Mouse (Mus musculus): ENCODE data around the gene BC052040. TPM values are rescaled to one million over a fixed set of nuclear protein-coding genes. Genes with fewer than 3 reads are reported as not detected.

BC052040 gene
- total RNA-seq (2022), result 1 to 10 TPM; 6.5 to 7.9 (median 7.3) TPM

DNA sequence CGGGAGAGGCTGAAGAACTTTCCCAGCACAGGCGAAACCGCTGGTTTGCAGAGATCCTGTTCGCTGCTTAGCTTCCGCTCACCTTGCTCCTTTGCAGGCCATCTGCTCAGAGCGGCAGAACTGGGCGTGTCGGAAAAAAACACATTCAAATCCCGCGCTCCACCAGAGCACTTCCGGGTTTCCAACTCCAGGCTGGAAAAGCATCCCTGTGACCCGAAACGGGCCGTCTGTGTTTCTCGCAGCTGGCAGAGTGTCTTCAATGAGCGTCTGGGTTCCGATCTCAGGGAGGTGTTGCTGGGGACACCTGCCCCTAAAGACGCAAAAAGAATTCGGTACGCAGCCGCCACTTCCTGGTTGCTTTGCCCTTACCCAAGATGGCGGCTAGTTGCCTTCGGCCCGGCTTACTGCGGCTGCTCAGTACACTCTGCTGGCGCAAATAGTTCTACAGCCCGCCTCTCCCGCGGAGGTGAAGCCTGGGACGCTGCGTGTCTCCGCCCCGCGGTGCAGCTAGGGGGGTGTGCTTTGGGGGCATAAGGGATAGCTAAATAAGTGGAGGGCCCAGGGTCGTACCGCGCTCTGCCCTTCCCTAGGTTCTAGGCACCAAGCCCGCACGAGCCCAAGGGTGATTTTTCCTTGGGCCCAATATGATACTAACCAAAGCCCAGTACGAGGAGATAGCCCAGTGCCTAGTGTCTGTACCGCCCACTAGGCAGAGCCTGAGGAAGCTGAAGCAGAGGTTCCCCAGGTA is at the start of gene BC052040:
Gene BC052040 (plus strand): TSS at position 476 of the 748 bp plus-strand sequence.
- peak; percentile 81 to 88 for DNase-seq (ENCODE audit: low spot score in 2 of 2)

DNA sequence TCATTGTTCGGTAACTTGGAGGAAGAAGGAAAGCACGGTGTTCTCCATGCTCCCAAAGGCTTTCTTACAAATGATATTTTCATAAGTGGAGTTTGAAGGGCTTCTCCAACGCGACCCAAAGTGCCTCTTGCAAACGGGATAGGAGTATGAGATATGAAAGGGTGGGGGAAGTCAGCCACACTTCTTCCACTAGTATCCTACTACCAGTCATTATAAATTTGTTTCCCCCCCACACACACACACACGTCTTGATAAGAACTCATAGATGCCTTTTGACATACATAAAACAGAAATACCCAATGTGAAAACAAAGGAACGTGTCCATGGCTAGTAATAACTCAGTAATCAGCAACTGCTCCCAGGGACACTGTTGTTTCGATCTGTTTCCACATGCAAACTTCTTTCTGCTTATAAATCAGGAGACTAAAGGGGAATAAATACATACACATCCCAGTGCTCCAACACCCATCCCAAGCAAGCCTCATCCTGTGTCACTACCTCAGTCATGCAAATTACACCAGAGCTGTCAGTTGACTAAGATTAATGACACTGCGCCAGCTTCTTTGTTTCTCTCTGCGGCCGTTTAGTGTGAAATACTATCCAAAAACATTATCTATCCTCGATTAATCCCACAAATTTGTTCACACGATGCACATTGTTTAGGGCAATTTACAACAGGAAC is 43.4 kb upstream of the BC052040 start:
- no peak for DNase-seq (ENCODE audit: low spot score in 2 of 2)

DNA sequence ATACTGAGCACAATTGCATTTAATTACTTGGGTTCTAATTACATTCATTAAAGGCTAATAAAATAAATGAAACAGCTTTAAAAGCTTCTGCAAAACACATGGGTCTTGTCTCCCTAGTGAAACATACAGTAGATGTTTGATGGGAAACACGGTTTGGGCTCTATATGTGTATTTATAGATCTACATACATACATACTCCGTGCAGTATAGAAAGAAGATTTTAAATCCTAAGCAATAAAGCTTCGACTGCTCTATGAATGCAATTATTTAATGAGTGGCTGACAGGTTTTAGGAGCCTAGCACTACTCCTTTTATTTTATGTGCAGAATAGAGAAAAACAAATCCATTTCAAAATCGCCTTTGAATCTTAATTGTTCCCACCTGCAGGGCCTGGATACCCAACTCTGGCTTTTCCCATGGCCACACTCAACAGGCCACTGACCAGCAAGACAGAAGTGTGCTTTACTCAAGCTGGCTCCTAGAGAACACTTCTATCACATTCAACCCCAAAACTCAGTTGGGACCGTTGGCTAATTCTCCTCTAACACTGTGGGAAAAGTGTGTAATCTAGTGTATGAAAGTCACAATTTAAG is 42.7 kb upstream of the BC052040 start:
- no peak for DNase-seq (ENCODE audit: low spot score in 2 of 2)

DNA sequence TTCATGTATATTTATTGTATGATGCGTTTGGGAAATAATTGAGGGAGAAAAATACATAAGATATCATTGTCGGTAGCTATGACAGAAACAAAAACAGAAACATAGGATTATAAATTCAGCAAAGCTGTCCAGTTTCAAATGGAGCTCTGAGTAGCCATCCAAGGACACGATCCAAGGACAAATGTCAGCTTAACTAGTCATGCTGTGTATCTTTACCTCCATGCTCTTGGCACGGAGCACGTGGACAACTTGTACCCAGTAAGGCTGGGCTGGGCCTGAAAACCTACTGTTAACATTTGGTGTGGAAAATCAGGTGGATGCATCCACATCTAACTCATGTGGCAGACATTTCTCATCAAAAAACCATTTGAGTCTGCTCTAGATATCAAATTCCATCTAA is 41.8 kb upstream of the BC052040 start:
- no peak for DNase-seq (ENCODE audit: low spot score in 2 of 2)

DNA sequence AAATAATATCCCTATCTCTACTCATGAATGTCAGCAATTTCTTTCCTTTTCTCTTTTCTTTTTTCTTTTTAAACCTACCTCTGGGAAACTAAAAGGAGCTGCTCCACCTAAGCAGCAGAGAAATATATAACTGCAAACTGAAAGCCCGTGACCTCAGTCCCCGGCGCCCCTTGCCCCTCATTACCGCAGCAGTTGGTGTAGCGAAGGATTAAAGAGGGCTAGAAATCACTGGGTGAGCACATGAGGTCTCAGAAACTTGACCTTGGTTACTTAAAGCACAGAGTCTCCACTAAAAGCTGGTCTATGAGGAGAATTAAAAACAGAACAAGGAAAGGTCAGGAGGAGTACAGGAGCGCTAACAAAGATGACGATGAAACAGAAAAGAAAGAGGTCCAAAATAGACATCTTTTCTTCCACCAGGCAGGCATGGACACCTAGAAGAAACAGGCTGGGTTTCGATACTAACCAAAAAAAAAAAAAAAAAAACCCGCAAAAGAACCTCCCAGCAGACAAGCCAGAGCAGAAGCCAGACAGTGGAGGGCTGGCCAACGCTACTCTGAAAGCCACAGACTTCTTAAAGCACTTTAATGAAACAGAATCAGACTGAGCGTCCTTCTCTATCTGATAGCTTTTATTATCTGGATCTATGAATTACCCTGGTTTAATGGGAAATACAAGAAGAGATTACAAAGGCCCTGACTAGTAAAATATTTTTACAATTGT is 39.0 kb upstream of the BC052040 start:
- no peak for DNase-seq (ENCODE audit: low spot score in 2 of 2)

DNA sequence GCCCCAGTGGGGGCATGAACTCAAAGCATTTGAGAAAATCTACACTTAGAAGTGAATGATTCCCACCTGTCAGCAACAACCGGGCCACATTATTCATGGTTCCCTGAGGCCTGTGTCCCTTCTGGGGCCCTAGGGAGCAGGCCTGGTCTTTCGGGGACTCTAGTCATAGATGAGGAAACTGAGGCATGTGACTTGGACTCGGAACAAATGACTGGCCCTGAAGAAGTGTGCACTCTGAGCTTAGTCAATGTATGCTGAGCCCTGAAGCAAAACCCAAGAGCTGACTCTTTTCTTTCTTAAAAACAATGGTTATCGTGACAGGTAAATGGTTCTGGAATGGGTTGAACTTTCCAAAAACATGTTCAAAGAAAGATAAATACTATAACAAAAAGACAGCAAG is 38.3 kb upstream of the BC052040 start:
- no peak for DNase-seq (ENCODE audit: low spot score in 2 of 2)

DNA sequence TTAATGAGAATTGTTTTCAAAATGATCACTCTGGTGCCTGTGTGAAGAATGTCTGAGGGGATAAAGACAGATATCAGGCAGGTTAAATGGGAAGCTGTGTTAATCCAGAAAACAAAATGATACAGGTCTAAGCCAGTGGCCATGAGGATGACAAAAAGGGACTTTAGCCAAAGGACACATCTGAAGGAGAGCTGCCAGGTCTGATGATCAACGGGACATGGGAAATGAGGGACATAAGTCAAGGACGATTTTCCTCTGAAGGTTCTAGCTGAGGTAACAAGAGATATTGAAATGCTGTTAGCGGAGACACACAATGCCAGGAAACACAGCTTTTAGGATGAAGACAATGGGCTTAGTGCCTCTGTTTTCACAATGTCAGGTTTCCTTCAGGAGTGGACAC is 29.6 kb upstream of the BC052040 start:
- no peak for DNase-seq (ENCODE audit: low spot score in 2 of 2)

DNA sequence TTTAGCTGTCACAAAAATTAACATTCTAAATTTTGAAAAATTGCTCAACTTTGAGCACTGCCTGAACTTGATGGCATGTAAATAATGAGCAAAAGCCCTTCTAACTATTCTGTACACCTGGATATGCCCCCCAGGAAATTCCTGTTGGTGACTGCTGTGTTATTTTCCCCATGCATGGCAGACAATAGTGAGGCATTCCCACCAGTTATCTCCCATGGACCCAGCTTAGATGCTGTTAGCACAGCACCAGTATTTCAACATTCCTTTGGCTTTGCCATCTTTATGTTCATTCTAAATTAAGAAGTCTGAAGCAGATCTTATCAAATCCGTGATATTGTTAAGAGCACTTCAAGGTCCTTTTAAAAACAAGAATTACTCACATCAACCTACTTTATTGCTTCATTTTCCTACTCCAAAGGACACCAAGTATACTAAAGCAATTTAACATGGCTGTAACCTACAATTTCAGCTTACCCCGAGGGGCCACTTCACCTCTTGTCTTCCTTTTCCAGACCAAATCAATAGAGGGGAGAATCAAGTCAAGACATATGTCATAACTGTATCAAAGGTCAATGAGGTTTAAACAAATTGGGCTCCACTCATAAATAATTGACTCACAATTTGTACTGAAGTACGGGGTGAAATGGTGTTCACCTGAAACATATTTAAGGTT is 19.2 kb upstream of the BC052040 start:
- no peak for DNase-seq (ENCODE audit: low spot score in 2 of 2)

DNA sequence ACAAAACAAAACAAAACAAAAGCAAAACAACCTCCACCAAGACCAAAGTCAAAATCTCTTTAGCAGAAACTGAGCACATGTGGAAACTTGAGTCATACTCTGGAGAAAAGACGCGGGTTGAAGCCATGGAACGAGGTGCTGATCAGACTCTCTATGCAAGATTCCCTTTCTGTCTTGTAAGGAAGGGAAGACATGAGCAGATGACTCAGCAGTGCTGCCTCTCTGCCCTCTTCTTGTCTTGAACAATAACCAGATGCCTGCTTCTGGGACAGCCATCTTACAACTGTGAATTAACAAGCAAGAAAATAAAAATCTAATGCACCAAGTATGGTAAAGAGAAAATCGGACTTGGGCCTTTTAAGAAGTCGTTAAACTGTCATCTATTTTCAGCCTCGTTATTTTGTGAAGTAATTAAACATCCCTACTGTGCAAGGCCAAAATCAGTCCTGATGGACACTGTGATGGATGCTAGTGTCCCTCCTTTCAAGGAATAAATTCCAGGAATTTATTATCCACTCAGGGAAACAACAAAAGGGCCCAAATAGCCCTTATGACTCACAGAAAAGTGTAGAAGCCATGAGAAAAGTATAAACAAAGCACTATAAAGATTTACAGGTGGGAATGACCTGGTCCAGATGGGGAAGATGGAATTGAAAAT is 18.0 kb upstream of the BC052040 start:
- no peak for DNase-seq (ENCODE audit: low spot score in 2 of 2)

DNA sequence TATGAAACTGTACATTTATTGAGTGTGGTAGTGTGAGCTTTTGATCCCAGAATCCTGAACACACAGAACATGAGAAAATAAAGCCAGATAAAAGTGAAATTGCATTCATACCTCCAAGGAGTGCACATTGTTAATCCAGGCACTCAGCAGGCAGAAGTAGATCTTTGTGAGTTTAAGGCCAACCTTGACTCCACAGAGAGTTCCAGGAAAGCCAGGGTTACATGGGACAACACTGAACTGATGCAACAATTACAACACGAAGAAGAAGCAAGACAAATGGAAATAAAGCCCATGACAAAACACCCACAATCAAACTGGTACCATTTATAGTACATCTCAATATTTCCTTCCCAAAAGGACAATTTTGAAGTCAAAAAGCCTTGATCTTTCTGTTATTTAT is 9.5 kb upstream of the BC052040 start:
- DNase-seq (ENCODE audit: low spot score in 2 of 2), result no peak

DNA sequence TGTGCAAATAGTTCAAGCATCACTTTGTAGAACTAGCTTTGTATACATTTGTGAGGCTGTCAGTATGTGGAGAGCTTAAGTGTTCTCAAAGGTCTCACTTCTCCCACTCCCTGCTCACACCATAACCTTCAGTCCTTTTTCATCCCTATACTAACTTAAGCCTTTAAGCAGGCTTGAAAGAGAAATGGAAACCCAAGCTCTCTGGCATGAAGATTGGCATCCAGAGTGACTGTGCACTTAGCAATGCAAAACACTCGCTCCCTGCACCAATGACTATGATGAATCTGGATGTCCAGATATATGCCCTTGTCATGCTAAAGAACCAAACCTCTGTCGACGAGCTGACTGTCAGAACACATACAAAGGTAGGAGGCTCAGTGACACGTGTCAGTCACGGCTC is 6.7 kb upstream of the BC052040 start:
- no peak for DNase-seq (ENCODE audit: low spot score in 2 of 2)

DNA sequence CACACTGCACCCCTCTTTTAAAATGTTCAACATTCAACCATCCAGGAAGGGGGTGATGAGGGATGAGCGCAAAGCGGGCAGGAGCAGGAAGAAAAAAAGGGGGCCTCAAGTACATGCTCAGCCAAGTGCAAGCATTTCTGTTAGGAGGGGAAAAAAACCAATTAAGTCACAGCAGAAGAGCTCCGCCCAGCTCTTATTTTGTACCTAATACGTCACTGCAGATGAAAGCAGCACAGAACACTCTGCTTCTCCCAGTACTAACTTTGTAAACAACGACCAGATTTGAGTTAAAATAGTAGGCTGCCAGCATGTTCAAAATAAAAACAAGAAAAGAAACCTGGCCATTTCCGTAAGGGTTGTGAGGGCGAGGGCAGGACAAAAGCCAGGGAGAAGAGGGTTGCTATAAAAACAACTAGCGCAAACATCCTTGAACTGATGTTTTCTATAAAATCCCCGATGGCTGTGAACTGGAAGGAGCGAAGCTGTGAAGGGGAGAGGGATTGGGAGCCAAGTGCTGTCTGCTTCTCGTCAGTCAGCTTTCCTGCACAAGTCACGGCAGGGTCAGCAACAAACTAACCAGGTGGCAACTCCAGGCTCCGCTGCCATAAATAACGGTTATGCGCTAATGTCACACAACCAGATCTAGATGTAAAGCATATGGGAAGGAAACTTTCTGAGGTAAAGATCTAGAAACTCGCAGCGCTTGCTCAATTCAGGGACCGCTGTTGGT is 2.2 kb upstream of the BC052040 start:
- no peak for DNase-seq (ENCODE audit: low spot score in 2 of 2)

DNA sequence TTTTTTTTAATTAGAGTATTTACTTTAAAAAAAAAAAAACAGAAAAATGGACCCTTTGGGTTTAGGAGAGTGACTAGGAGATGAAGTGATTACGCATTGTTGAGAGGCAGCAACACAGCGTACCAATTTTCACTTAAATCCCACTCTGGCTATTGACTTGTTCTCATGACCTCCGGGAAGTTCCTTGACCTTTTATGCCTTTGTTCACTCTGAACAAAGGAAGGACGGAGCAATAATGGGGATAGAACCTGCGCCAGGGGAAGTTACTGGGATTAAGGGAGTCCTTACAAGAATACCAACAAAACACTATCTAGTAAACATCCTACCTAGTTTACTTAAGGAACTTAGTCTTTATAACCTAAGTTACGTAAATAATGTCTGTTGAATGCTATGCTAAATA is 1.5 kb upstream of the BC052040 start:
- DNase-seq (ENCODE audit: low spot score in 2 of 2), result no peak

DNA sequence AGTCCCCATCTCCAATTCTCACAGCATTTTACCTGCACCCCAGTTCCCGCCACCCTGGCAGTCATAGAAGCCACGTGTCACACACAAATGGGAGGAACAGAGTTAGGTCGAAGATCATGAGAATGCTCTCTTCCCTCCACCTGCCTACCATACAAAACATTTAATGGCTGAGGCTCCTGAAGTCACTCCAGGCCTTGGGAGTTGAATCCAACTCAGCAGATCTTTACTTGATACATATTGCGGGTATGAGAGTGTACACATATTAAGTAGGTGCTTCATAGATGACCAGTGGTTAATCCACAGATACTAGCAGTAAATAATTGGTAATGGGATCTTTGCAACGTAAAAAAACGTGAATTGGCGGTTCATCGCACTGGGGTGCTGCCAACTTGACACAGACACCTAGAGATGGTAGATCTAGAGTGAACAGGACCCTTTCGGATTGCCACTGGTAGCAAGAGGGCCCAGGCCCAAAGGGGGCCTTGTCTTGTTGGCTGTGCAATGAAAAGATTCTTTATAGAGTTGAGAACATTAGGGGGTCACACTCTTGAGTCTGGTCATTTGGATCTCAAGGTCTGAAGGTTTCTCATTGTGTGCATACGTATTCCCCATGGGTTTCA is 583 bp downstream of the BC052040 start:
- DNase-seq (ENCODE audit: low spot score in 2 of 2), result no peak

DNA sequence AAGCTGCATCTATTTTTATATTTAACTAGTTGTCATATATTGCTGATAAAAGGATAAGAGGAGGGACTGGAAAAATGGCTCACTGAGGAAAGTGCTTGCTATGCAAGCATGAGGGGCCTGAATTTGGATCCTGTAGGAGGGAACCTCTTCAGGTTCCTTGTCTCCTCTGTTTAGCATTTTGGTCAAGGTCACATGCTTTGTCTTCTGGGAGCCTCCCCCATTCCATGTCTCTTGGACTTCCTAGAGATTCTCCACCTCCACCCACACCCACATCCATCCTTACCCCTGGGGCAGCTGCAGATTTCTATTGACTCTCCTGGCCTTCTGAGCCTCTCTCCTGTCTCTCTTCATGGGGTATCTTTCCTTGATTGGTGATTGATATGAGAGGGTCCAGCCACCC is 2.3 kb downstream of the BC052040 start:
- no peak for DNase-seq (ENCODE audit: low spot score in 2 of 2)

DNA sequence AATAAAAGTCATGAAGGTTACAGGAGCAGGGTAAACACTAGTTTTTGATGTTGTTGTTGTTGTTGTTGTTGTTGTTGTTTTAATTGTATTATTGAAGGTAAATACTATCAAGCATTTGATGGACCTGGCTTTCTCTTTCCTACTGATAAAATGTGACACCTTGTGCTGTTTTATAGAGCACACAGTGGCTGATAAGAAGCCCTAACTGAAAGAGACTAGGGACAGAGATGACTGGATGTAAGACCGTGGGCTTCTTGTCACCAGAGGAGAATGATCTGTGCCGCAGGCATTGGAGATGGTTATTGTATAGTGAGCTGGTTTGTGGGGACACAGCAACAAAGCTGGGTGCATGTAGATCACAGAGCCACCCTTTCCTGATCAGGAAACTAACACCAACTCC is 9.1 kb downstream of the BC052040 start:
- no peak for DNase-seq (ENCODE audit: low spot score in 2 of 2)

DNA sequence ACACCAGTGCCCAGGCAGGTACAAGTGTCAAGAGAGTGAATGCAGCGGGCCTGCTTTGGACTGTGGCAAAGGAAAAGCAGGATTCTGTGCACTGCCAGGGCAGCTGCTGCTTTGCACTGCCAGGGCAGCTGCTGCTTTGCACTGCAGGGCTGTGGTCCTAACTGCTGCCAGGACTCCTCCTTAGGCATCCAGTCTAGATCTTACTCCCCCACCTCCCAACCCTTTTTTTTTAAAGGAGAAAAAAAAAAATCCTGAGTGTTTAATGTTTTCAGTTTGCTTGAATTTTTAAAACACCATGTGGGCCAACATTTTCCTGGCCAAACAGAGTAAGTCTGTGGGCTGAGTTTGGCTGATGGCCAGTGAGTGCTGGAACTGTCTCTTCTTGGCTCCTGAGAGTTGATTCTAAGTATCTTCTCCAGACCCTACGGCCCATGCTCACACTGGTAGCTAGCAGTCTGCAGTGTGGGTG is 11.2 kb downstream of the BC052040 start:
- DNase-seq (ENCODE audit: low spot score in 2 of 2), result peak; percentile 19 to 46

DNA sequence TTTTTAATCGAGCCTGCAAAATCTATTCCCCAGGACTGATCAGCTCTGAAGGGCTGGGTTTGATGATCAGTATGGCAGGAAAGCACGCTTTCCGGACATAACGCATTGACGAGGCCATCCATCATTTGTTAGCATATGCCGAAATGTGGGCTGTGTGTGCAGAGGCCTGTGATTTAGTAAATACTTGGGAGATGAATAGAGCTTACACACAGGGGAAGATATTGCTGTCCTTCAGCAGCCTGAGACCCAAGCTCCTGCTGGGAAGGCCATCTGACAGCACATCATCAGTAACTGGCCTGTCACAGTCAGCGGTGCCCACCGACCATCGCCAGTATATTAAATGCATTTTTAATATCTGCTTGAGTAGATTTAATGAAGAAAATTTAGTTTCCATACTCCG is 15.5 kb downstream of the BC052040 start:
- no peak for DNase-seq (ENCODE audit: low spot score in 2 of 2)

DNA sequence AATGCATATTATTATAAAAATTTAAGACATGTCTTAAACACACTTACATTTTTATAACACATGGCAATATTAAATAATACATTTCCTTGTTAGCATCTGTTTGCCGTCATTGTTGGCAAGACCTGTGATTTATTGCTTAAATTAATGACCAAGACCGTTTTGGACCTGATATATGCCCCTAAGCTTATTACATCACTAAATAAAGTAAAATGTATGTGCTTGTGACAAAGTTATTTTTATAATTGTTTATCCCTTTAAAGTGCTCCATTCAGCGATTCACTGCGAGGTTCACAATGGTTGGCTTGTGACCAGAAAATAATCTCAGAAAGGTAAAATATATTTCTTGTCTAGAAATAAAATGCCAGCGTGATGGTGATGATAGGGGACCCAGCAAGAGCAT is 16.8 kb downstream of the BC052040 start:
- no peak for DNase-seq (ENCODE audit: low spot score in 2 of 2)

DNA sequence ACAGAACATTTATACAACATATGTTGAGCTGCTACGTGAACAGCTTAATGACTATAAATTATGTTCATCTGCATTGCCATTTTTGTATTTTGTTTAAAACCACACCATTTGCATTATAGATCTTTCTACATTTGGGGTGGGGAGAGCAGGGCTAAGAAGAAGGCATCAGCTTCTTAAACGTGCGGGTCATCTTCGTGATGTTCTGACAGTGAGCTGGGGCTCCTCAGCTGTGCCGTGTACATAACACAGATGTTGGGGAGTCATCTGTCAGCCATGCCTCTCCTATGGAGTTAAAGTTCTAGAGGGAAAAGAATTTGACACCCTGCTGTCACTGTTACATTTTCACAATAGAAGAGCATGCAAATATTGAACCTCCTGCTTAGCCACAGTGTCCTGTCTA is 19.2 kb downstream of the BC052040 start:
- DNase-seq (ENCODE audit: low spot score in 2 of 2), result no peak
